Mouse (Mus musculus) frontal cortex, adult 2 months (tissue): ENCODE data around the gene Il25. TPM values are rescaled to one million over a fixed set of nuclear protein-coding genes. Genes with fewer than 3 reads are reported as not detected.

Experiments
- DNase-seq, 2 experiments: peaks; one replicate each; pipeline ENCODE4 v3.0.0; 2022; ENCODE audit warnings: low spot score in 1 of 2; ENCODE audit errors: extremely low spot score in 1 of 2
- polyA plus RNA-seq: library from polyadenylated mRNA; depleted of rRNA; stranded (reverse); fragments of >200 nt; gene quantifications from 2 replicates; pipeline ENCODE4 v1.2.3, GENCODE M21; 2012; rRNA removed

Il25 gene
- polyA plus RNA-seq, 1 experiment, result 0.46 TPM

DNA sequence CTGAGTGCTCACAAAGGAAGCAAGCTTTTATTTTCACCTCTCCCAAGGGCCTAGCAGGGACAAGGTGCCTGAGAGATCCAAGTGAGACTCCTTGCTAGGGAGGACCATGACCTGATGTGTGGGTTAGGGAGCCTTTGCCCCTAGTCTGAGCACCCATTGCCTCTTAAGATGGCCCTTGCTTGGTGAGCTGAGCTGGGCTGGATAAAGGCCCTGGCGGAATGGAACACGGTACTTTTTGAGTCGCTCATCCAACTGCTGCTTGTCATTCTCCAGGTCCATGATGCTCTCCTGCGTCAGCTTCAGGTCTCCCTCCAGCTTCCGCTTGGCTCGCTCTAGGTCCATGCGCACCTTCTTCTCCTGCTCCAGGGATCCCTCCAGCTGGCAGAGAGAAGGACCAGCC, 49.4 kb downstream of the Il25 start:
- no peak for DNase-seq

Other genes with a start within 250 kb of the Il25 start
- 36.3 and 36.6 TPM in 2 replicates for gene 1700123O20Rik, start 246.5 kb upstream of the Il25 start, polyA plus RNA-seq
- 239 and 246 TPM in 2 replicates for gene Acin1, start 245.8 kb upstream of the Il25 start, polyA plus RNA-seq
- 0.08 and 0.20 TPM in 2 replicates for gene Gm29776, start 233.9 kb upstream of the Il25 start, polyA plus RNA-seq
- gene Cebpe, start 220.5 kb upstream of the Il25 start, polyA plus RNA-seq, result 0.17 TPM in 1 of 2 replicates, not detected in the other
- 41.2 and 43.0 TPM in 2 replicates for gene Slc7a8, start 150.7 kb upstream of the Il25 start, polyA plus RNA-seq
- gene Rnf212b, start 118.6 kb upstream of the Il25 start, polyA plus RNA-seq, result 0.13 TPM in 1 of 2 replicates, not detected in the other
- gene Homez, start 61.7 kb upstream of the Il25 start, polyA plus RNA-seq, result 8.7 and 9.0 TPM in 2 replicates
- gene Ppp1r3e, start 55.1 kb upstream of the Il25 start, polyA plus RNA-seq, result 13.7 and 16.1 TPM in 2 replicates
- 92.6 and 107 TPM in 2 replicates for gene Bcl2l2, start 49.3 kb upstream of the Il25 start, polyA plus RNA-seq
- gene Gm20521, start 49.3 kb upstream of the Il25 start, polyA plus RNA-seq, result 0.90 TPM in 1 of 2 replicates, not detected in the other
- gene Pabpn1, start 40.2 kb upstream of the Il25 start, polyA plus RNA-seq, result 466 and 555 TPM in 2 replicates
- gene Slc22a17, start 19.6 kb upstream of the Il25 start, polyA plus RNA-seq, result 744 and 786 TPM in 2 replicates
- 13.4 and 14.5 TPM in 2 replicates for gene Efs, start 6.6 kb upstream of the Il25 start, polyA plus RNA-seq
- gene Cmtm5, start 3.6 kb downstream of the Il25 start, polyA plus RNA-seq, result 120 and 147 TPM in 2 replicates
- 0.02 and 0.17 TPM in 2 replicates for gene Myh6, start 34.2 kb downstream of the Il25 start, polyA plus RNA-seq
- gene Gm17428, start 44.2 kb downstream of the Il25 start, polyA plus RNA-seq, result not detected in 2 replicates
- 26.8 and 29.3 TPM in 2 replicates for gene Myh7, start 61.9 kb downstream of the Il25 start, polyA plus RNA-seq
- gene Ngdn, start 82.8 kb downstream of the Il25 start, polyA plus RNA-seq, result 36.5 and 37.2 TPM in 2 replicates
- 13.4 and 15.0 TPM in 2 replicates for gene Zfhx2, start 159.6 kb downstream of the Il25 start, polyA plus RNA-seq
- gene Thtpa, start 162.1 kb downstream of the Il25 start, polyA plus RNA-seq, result 14.4 and 15.5 TPM in 2 replicates
- gene Ap1g2, start 173.9 kb downstream of the Il25 start, polyA plus RNA-seq, result 15.5 and 18.3 TPM in 2 replicates
- 228 and 231 TPM in 2 replicates for gene Jph4, start 184.2 kb downstream of the Il25 start, polyA plus RNA-seq